Mouse (Mus musculus) MEL (cell line): ENCODE results near the gene Camk2b.

Experiments used
- CTCF ChIP-seq, 3 experiments: IDR thresholded peaks in 2 of 3; conservative IDR thresholded peaks in 1 of 3; 2 replicates each; pipeline ENCODE4 v1.5.1; 2011 to 2012; ENCODE audit warnings: low read length in 3 of 3, low read depth in 2 of 3, mild to moderate bottlenecking in 2 of 3, improper control_type of control experiment in 1 of 3, inconsistent platforms in 1 of 3, mixed read lengths in 1 of 3, moderate library complexity in 1 of 3; ENCODE audit not compliant: control insufficient read depth in 1 of 3, insufficient read depth in 1 of 3, poor library complexity in 1 of 3, severe bottlenecking in 1 of 3
- ELF1 ChIP-seq: IDR thresholded peaks from 2 replicates; pipeline ENCODE4 v1.6.1; 2014; ENCODE audit warnings: low read depth, mild to moderate bottlenecking, inconsistent platforms, low read length, improper control_type of control experiment, moderate library complexity
- GATA1 ChIP-seq: IDR thresholded peaks from 2 replicates; pipeline ENCODE4 v1.6.1; 2011; ENCODE audit warnings: low read depth, low read length, improper control_type of control experiment
- MEF2A ChIP-seq: IDR thresholded peaks from 2 replicates; pipeline ENCODE4 v1.6.1; 2014; ENCODE audit warnings: low read depth, mild to moderate bottlenecking, inconsistent platforms, low read length, improper control_type of control experiment; ENCODE audit not compliant: poor library complexity, insufficient replicate concordance, severe bottlenecking; ENCODE audit errors: extremely low read depth
- POLR2A ChIP-seq, 2 experiments: IDR thresholded peaks; 2 replicates each; pipeline ENCODE4 v1.6.1; 2011 to 2012; ENCODE audit warnings: low read length in 2 of 2, mild to moderate bottlenecking in 2 of 2, control low read depth in 1 of 2, improper control_type of control experiment in 1 of 2, low read depth in 1 of 2, moderate library complexity in 1 of 2; ENCODE audit not compliant: control insufficient read depth in 1 of 2, insufficient read depth in 1 of 2, poor library complexity in 1 of 2
- SMC3 ChIP-seq: IDR thresholded peaks from 2 replicates; pipeline ENCODE4 v1.6.1; 2011; ENCODE audit warnings: low read depth, low read length, improper control_type of control experiment
- UBTF ChIP-seq: IDR thresholded peaks from 2 replicates; pipeline ENCODE4 v1.6.1; 2012; ENCODE audit warnings: low read depth, mild to moderate bottlenecking, inconsistent platforms, low read length, improper control_type of control experiment, moderate library complexity, borderline replicate concordance; ENCODE audit not compliant: insufficient read depth

GRCm38 (mm10) chr11:5971202-5971601 lies 95.0 kb downstream of the Camk2b start:
- no peak for TF ChIP-seq CTCF (IDR thresholded peaks at IDR 0.05 in 2 of 3, conservative IDR thresholded peaks at IDR 0.05 in 1 of 3; ENCODE audit: control insufficient read depth in 1 of 3, insufficient read depth in 1 of 3, low read depth in 2 of 3, low read length in 3 of 3, poor library complexity in 1 of 3, severe bottlenecking in 1 of 3)
- TF ChIP-seq GATA1, result no peak
- no peak for TF ChIP-seq UBTF
- TF ChIP-seq MEF2A, result no peak
- TF ChIP-seq SMC3, result no peak
- no peak for TF ChIP-seq ELF1
- TF ChIP-seq POLR2A (IDR thresholded peaks at IDR 0.05; ENCODE audit: control insufficient read depth in 1 of 2, insufficient read depth in 1 of 2, low read depth in 1 of 2, low read length in 2 of 2, poor library complexity in 1 of 2), result no peak
